Mouse (Mus musculus): Measurements from ENCODE around the gene Aplnr. TPM values are rescaled to one million over a fixed set of nuclear protein-coding genes. Genes with fewer than 3 reads are reported as not detected.

The Aplnr gene
- polyA plus RNA-seq (2014; fragmentation: Nextera tagmentation; extraction: Ambion mirVana) = 35.6 and 41.0 TPM in 2 replicates

- H3K27ac ChIP-seq (replicated peaks; ENCODE audit: low read depth, low read length) = no peak within 1 kb of the TSS; the same call in 1 of the 2 replicates
- H3K9ac ChIP-seq (replicated peaks; ENCODE audit: low read length) = no peak within 1 kb of the TSS
- H3K9me3 ChIP-seq (replicated peaks; ENCODE audit: control insufficient read depth, low read length) = no peaks in the 10 kb centered on the region
- no peaks in the 10 kb centered on the region for H3K36me3 ChIP-seq (replicated peaks; ENCODE audit: control insufficient read depth, insufficient read depth, low read depth, low read length)
- no peak within 1 kb of the TSS for H3K4me2 ChIP-seq (ENCODE audit: low read depth, low read length)
- ATAC-seq (replicated peaks; ENCODE audit: insufficient number of reproducible peaks, low FRiP score, low TSS enrichment, low read depth) (peak; percentile 37; the same call in 1 of the 2 replicates), DNase-seq (ENCODE audit: low spot score) (no peak)
- WGBS = 7% methylated on average over 4 of the region's 4 CpGs
- no peaks in the 10 kb centered on the region for H3K27me3 ChIP-seq (ENCODE audit: control insufficient read depth, insufficient read depth, low read length)
- H3K4me1 ChIP-seq (ENCODE audit: control insufficient read depth, insufficient read depth, low read length) = no peaks in the 10 kb centered on the region
- no peak within 1 kb of the TSS for H3K4me3 ChIP-seq (ENCODE audit: low read depth, low read length)
Measured at GRCm38 (mm10) chr2:85136089-85136488, at the start of gene Aplnr. Aplnr (plus strand) TSS chr2:85136225.

GRCm38 (mm10) chr2:85088716-85089646 lies 47.0 kb upstream of the Aplnr start:
- ATAC-seq (replicated peaks; ENCODE audit: insufficient number of reproducible peaks, low FRiP score, low TSS enrichment, low read depth) (peak; percentile 34; the same call in 1 of the 2 replicates), DNase-seq (ENCODE audit: low spot score) (no peak)
- no peaks in the 10 kb centered on the region for H3K4me1 ChIP-seq (ENCODE audit: control insufficient read depth, insufficient read depth, low read length)
- no peaks in the 10 kb centered on the region for H3K9me3 ChIP-seq (replicated peaks; ENCODE audit: control insufficient read depth, low read length)
- no peak overlapping the region for H3K4me2 ChIP-seq (ENCODE audit: low read depth, low read length)
- H3K27me3 ChIP-seq (ENCODE audit: control insufficient read depth, insufficient read depth, low read length) = no peaks in the 10 kb centered on the region
- H3K27ac ChIP-seq (replicated peaks; ENCODE audit: low read depth, low read length) = no peak overlapping the region
- no peaks in the 10 kb centered on the region for H3K36me3 ChIP-seq (replicated peaks; ENCODE audit: control insufficient read depth, insufficient read depth, low read depth, low read length)
- 64% methylated on average over 11 of the region's 11 CpGs for WGBS
- H3K4me3 ChIP-seq (ENCODE audit: low read depth, low read length) = no peak overlapping the region
- H3K9ac ChIP-seq (replicated peaks; ENCODE audit: low read length) = no peak overlapping the region

DNA sequence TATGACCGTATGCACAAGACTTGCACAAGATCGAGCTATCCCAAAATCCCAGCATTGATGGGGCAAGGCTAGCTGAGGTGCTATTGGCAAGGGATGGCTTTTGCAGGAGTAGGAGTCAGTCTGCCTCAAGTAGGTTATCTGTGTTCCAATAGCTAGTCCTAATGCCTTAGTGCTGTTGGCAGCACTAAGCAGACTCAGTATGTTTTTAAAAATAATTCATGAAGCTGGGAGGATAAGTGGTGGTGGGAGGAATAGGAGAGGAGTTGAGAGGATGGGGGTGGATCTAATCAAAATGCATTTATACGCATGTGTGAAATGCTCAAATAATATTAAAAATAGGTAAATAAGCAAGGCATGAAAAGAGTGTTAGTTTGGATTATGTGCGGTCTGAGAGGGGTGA lies 44.7 kb upstream of the Aplnr start:
- H3K9ac ChIP-seq (replicated peaks; ENCODE audit: low read length) = no peak overlapping the region
- no peak for ATAC-seq (replicated peaks; ENCODE audit: insufficient number of reproducible peaks, low FRiP score, low TSS enrichment, low read depth)
- no peaks in the 10 kb centered on the region for H3K4me1 ChIP-seq (ENCODE audit: control insufficient read depth, insufficient read depth, low read length)
- no peak overlapping the region for H3K27ac ChIP-seq (replicated peaks; ENCODE audit: low read depth, low read length)
- no peak overlapping the region for H3K4me3 ChIP-seq (ENCODE audit: low read depth, low read length)
- WGBS = 94% methylated on average over 4 of the region's 4 CpGs
- H3K27me3 ChIP-seq (ENCODE audit: control insufficient read depth, insufficient read depth, low read length) = no peaks in the 10 kb centered on the region
- H3K9me3 ChIP-seq (replicated peaks; ENCODE audit: control insufficient read depth, low read length) = no peaks in the 10 kb centered on the region
- H3K36me3 ChIP-seq (replicated peaks; ENCODE audit: control insufficient read depth, insufficient read depth, low read depth, low read length) = no peaks in the 10 kb centered on the region
- DNase-seq (ENCODE audit: low spot score) = no peak
- H3K4me2 ChIP-seq (ENCODE audit: low read depth, low read length) = no peak overlapping the region

- H3K4me1 ChIP-seq (ENCODE audit: control insufficient read depth, insufficient read depth, low read length) = no peaks in the 10 kb centered on the region
- no peak overlapping the region for H3K27ac ChIP-seq (replicated peaks; ENCODE audit: low read depth, low read length)
- DNase-seq (ENCODE audit: low spot score) (no peak), ATAC-seq (replicated peaks; ENCODE audit: insufficient number of reproducible peaks, low FRiP score, low TSS enrichment, low read depth) (no peak)
- H3K4me3 ChIP-seq (ENCODE audit: low read depth, low read length) = no peak overlapping the region
- no peak overlapping the region for H3K4me2 ChIP-seq (ENCODE audit: low read depth, low read length)
- no peaks in the 10 kb centered on the region for H3K9me3 ChIP-seq (replicated peaks; ENCODE audit: control insufficient read depth, low read length)
- WGBS = 92% methylated on average over 1 of the region's 1 CpGs
- H3K36me3 ChIP-seq (replicated peaks; ENCODE audit: control insufficient read depth, insufficient read depth, low read depth, low read length) = no peaks in the 10 kb centered on the region
- no peaks in the 10 kb centered on the region for H3K27me3 ChIP-seq (ENCODE audit: control insufficient read depth, insufficient read depth, low read length)
- no peak overlapping the region for H3K9ac ChIP-seq (replicated peaks; ENCODE audit: low read length)
Measured at GRCm38 (mm10) chr2:85093376-85093775, 42.6 kb upstream of the Aplnr start.

DNA sequence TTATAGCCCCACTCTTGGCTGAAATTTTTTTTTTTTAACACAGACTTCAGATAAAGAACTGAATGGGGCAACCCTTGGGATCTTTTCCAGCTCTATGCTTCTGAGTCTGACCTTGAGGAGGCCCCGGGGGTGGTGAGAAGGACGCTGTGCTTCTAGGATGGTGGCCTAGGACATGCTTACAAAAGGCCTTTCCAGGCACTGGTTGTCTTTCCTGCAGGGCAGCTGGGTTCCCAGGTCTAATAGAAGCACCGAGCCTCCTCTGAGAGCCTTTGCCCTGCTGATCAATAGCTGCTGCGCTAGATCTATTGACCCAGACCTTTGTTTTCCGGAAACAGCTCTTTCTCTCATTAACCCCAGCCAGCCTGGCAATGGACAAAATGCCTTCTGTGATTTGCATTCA lies 40.1 kb upstream of the Aplnr start:
- no peak overlapping the region for H3K9ac ChIP-seq (replicated peaks; ENCODE audit: low read length)
- WGBS = 47% methylated on average over 5 of the region's 5 CpGs
- H3K27ac ChIP-seq (replicated peaks; ENCODE audit: low read depth, low read length) = no peak overlapping the region
- no peak overlapping the region for H3K4me3 ChIP-seq (ENCODE audit: low read depth, low read length)
- no peaks in the 10 kb centered on the region for H3K9me3 ChIP-seq (replicated peaks; ENCODE audit: control insufficient read depth, low read length)
- no peaks in the 10 kb centered on the region for H3K36me3 ChIP-seq (replicated peaks; ENCODE audit: control insufficient read depth, insufficient read depth, low read depth, low read length)
- H3K4me2 ChIP-seq (ENCODE audit: low read depth, low read length) = no peak overlapping the region
- no peaks in the 10 kb centered on the region for H3K4me1 ChIP-seq (ENCODE audit: control insufficient read depth, insufficient read depth, low read length)
- no peak for ATAC-seq (replicated peaks; ENCODE audit: insufficient number of reproducible peaks, low FRiP score, low TSS enrichment, low read depth)
- no peak for DNase-seq (ENCODE audit: low spot score)
- no peaks in the 10 kb centered on the region for H3K27me3 ChIP-seq (ENCODE audit: control insufficient read depth, insufficient read depth, low read length)

GRCm38 (mm10) chr2:85098014-85098413 lies 38.0 kb upstream of the Aplnr start:
- H3K9ac ChIP-seq (replicated peaks; ENCODE audit: low read length) = no peak overlapping the region
- no peak overlapping the region for H3K4me3 ChIP-seq (ENCODE audit: low read depth, low read length)
- H3K4me2 ChIP-seq (ENCODE audit: low read depth, low read length) = no peak overlapping the region
- H3K4me1 ChIP-seq (ENCODE audit: control insufficient read depth, insufficient read depth, low read length) = no peaks in the 10 kb centered on the region
- no peaks in the 10 kb centered on the region for H3K27me3 ChIP-seq (ENCODE audit: control insufficient read depth, insufficient read depth, low read length)
- H3K36me3 ChIP-seq (replicated peaks; ENCODE audit: control insufficient read depth, insufficient read depth, low read depth, low read length) = no peaks in the 10 kb centered on the region
- no peak for ATAC-seq (replicated peaks; ENCODE audit: insufficient number of reproducible peaks, low FRiP score, low TSS enrichment, low read depth)
- no peak for DNase-seq (ENCODE audit: low spot score)
- 76% methylated on average over 2 of the region's 2 CpGs for WGBS
- no peak overlapping the region for H3K27ac ChIP-seq (replicated peaks; ENCODE audit: low read depth, low read length)
- no peaks in the 10 kb centered on the region for H3K9me3 ChIP-seq (replicated peaks; ENCODE audit: control insufficient read depth, low read length)

- DNase-seq (ENCODE audit: low spot score) = no peak
- no peak overlapping the region for H3K4me2 ChIP-seq (ENCODE audit: low read depth, low read length)
- no peak overlapping the region for H3K9ac ChIP-seq (replicated peaks; ENCODE audit: low read length)
- no peaks in the 10 kb centered on the region for H3K4me1 ChIP-seq (ENCODE audit: control insufficient read depth, insufficient read depth, low read length)
- WGBS = 79% methylated on average over 7 of the region's 7 CpGs
- ATAC-seq (replicated peaks; ENCODE audit: insufficient number of reproducible peaks, low FRiP score, low TSS enrichment, low read depth) = no peak
- H3K4me3 ChIP-seq (ENCODE audit: low read depth, low read length) = no peak overlapping the region
- H3K36me3 ChIP-seq (replicated peaks; ENCODE audit: control insufficient read depth, insufficient read depth, low read depth, low read length) = no peaks in the 10 kb centered on the region
- H3K9me3 ChIP-seq (replicated peaks; ENCODE audit: control insufficient read depth, low read length) = no peaks in the 10 kb centered on the region
- no peak overlapping the region for H3K27ac ChIP-seq (replicated peaks; ENCODE audit: low read depth, low read length)
- H3K27me3 ChIP-seq (ENCODE audit: control insufficient read depth, insufficient read depth, low read length) = no peaks in the 10 kb centered on the region
Measured at GRCm38 (mm10) chr2:85098824-85099511, 37.1 kb upstream of the Aplnr start.

- 78% methylated on average over 8 of the region's 8 CpGs for WGBS
- ATAC-seq (replicated peaks; ENCODE audit: insufficient number of reproducible peaks, low FRiP score, low TSS enrichment, low read depth) = no peak
- no peak overlapping the region for H3K9ac ChIP-seq (replicated peaks; ENCODE audit: low read length)
Measured at GRCm38 (mm10) chr2:85103201-85103600, 32.8 kb upstream of the Aplnr start.

More at GRCm38 (mm10) chr2:85103201-85103600, 32.8 kb upstream of the Aplnr start:
- Histone ChIP-seq H3K36me3 (replicated peaks; ENCODE audit: control insufficient read depth, insufficient read depth, low read depth, low read length) (no peaks in the 10 kb centered on the region), H3K27me3 (ENCODE audit: control insufficient read depth, insufficient read depth, low read length) (no peaks in the 10 kb centered on the region), H3K27ac (replicated peaks; ENCODE audit: low read depth, low read length) (no peak overlapping the region), H3K4me2 (ENCODE audit: low read depth, low read length) (no peak overlapping the region), H3K4me1 (ENCODE audit: control insufficient read depth, insufficient read depth, low read length) (no peaks in the 10 kb centered on the region), H3K4me3 (ENCODE audit: low read depth, low read length) (no peak overlapping the region), H3K9me3 (replicated peaks; ENCODE audit: control insufficient read depth, low read length) (no peaks in the 10 kb centered on the region)
- DNase-seq (ENCODE audit: low spot score) = no peak
